Mouse (Mus musculus) midbrain, postnatal 0 days (tissue): ENCODE data around the gene Spata32. TPM values are rescaled to one million over a fixed set of nuclear protein-coding genes. Genes with fewer than 3 reads are reported as not detected.

Source experiments
- ATAC-seq: fragments of 200-750 bp; cut with Nextera tagmentation; 2 replicates; pipeline ENCODE4 v1.8.0; 2017; ENCODE audit warnings: moderate number of reproducible peaks, mild to moderate bottlenecking, moderate TSS enrichment, moderate library complexity; ENCODE audit not compliant: low FRiP score
- DNase-seq: peaks from one replicate; pipeline ENCODE4 v3.0.0-alpha.2; 2015; ENCODE audit warnings: low spot score
- H3K27ac ChIP-seq: fragments of 300-500 bp; sonication (generic); 2 replicates; pipeline ENCODE4 v1.5.1; 2014; ENCODE audit warnings: low read depth, mild to moderate bottlenecking, low read length, mixed read lengths
- H3K27me3 ChIP-seq: fragments of 300-500 bp; sonication (generic); 2 replicates; pipeline ENCODE4 v1.6.1; 2014; ENCODE audit warnings: low read length, control low read depth, mixed read lengths; ENCODE audit not compliant: insufficient read depth
- H3K36me3 ChIP-seq: fragments of 300-500 bp; sonication (generic); 2 replicates; pipeline ENCODE4 v1.6.1; 2014; ENCODE audit warnings: low read length, control low read depth, mixed read lengths; ENCODE audit not compliant: insufficient read depth
- H3K4me1 ChIP-seq: fragments of 300-500 bp; sonication (generic); 2 replicates; pipeline ENCODE4 v1.6.1; 2014; ENCODE audit warnings: mild to moderate bottlenecking, control low read depth, antibody characterized with exemption, low read length, mixed read lengths; ENCODE audit not compliant: insufficient read depth
- H3K4me2 ChIP-seq: fragments of 300-500 bp; sonication (generic); 2 replicates; pipeline ENCODE4 v1.6.1; 2014; ENCODE audit warnings: low read depth, mild to moderate bottlenecking, low read length, mixed read lengths; ENCODE audit not compliant: poor library complexity, severe bottlenecking
- H3K4me3 ChIP-seq: fragments of 300-500 bp; sonication (generic); 2 replicates; pipeline ENCODE4 v1.5.1; 2014; ENCODE audit warnings: low read depth, mild to moderate bottlenecking, low read length, moderate library complexity
- H3K9ac ChIP-seq: fragments of 300-500 bp; sonication (generic); replicated peaks from 2 replicates; pipeline ENCODE4 v1.6.1; 2014; ENCODE audit warnings: mild to moderate bottlenecking, low read length, moderate library complexity, mixed read lengths; ENCODE audit not compliant: poor library complexity, severe bottlenecking
- H3K9me3 ChIP-seq: fragments of 300-500 bp; sonication (generic); 2 replicates; pipeline ENCODE4 v1.6.1; 2016; ENCODE audit warnings: low read length, control low read depth
- CTCF ChIP-seq: IDR thresholded peaks from 2 replicates; pipeline ENCODE4 v1.5.1; 2016; ENCODE audit warnings: antibody characterized with exemption, mild to moderate bottlenecking
- WGBS: fragments of 180-500 bp; shearing (Covaris S2); extraction: QIAGEN DNeasy Blood & Tissue Kit; methylation state at CpG from one replicate; pipeline ENCODE4 v1.1.7; 2014; 5-methylcytosine and 5-hydroxymethylcytosine counted together
- polyA plus RNA-seq: library from polyadenylated mRNA; unstranded; fragments of >200 nt; fragmentation: Nextera tagmentation; extraction: Ambion mirVana; gene quantifications from 2 replicates; pipeline ENCODE4 v1.2.1, GENCODE M21; 2015
- total RNA-seq: library from RNA; depleted of rRNA; stranded (reverse); fragments of >200 nt; gene quantifications from 2 replicates; pipeline ENCODE4 v1.2.3, GENCODE M21; 2014

Gene Spata32
- total and polyA plus RNA-seq, 2 experiments from 2014 or later = 1.2 to 1.4 TPM

DNA sequence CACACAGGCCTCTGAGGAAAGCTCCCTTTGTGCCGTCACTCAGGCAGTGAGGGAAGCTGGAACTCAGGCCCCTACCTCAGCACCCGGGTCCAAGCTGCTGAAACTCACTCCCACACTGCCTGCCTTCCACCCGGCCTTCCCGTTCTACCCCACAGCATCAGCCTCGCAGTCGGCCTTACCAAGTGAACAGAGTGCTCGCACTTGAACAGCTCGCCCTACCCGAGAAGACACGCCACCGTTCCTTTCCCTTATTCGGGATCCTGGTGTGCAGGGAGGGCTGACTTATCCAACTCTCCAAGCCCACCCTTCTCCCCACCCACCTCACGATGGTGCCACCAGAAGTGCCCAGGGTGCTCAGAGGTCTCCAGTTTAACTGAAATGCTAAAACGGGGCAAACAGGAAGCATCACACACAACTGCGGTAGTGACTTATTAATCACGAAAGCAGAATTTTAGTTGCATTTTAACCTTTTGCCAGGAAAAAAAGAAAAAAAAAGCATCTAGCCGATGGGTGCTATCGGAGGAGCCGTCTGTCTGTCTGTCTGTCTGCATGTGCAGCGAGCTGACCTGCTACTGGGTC is 46.3 kb upstream of the Spata32 start:
- Histone ChIP-seq H3K36me3 (no peaks in the 10 kb centered on the region), H3K27me3 (no peaks in the 10 kb centered on the region), H3K9me3 (no peaks in the 10 kb centered on the region), H3K4me1 (peaks cover 21% of the 10 kb centered on the region; the same call in 1 of the 2 replicates), H3K4me3 (no peak overlapping the region), H3K4me2 (peak overlapping the region; percentile 24), H3K9ac (0 out of 2 replicates have a peak overlapping the region, but pooled peaks have one; percentile 5), H3K27ac (no peak overlapping the region)
- WGBS = 52% methylated on average over 20 of the region's 20 CpGs
- TF ChIP-seq CTCF = no peak
- DNase-seq (no peak), ATAC-seq (no peak)

DNA sequence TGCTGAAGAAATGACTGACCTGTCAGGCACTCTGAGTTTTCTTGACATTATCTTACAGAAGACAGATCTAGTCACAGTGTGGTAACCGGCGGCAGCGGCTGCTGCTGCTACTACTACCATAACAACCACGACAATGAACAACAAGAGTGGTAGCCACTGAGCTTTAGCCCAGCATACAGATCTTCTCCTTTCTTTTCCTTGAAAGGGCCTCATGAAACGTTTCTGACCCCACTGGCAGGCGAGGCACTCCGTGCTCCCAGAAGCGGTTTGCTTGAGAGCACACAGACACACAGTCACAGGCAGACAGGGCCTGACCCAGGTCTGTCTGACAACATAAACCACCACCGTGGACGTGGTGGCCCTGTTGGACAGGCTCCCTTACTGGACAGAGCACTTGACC is 45.3 kb upstream of the Spata32 start:
- H3K4me2 ChIP-seq = peak overlapping the region; percentile 18; the same call in 1 of the 2 replicates
- no peak for ATAC-seq
- no peaks in the 10 kb centered on the region for H3K27me3 ChIP-seq
- WGBS = 18% methylated on average over 10 of the region's 10 CpGs
- no peaks in the 10 kb centered on the region for H3K36me3 ChIP-seq
- DNase-seq = no peak
- no peaks in the 10 kb centered on the region for H3K9me3 ChIP-seq
- H3K27ac ChIP-seq = no peak overlapping the region
- TF ChIP-seq CTCF = no peak
- H3K4me1 ChIP-seq = peaks cover 20% of the 10 kb centered on the region; the same call in 1 of the 2 replicates
- 0 out of 2 replicates have a peak overlapping the region, but pooled peaks have one; percentile 1 for H3K9ac ChIP-seq
- no peak overlapping the region for H3K4me3 ChIP-seq

DNA sequence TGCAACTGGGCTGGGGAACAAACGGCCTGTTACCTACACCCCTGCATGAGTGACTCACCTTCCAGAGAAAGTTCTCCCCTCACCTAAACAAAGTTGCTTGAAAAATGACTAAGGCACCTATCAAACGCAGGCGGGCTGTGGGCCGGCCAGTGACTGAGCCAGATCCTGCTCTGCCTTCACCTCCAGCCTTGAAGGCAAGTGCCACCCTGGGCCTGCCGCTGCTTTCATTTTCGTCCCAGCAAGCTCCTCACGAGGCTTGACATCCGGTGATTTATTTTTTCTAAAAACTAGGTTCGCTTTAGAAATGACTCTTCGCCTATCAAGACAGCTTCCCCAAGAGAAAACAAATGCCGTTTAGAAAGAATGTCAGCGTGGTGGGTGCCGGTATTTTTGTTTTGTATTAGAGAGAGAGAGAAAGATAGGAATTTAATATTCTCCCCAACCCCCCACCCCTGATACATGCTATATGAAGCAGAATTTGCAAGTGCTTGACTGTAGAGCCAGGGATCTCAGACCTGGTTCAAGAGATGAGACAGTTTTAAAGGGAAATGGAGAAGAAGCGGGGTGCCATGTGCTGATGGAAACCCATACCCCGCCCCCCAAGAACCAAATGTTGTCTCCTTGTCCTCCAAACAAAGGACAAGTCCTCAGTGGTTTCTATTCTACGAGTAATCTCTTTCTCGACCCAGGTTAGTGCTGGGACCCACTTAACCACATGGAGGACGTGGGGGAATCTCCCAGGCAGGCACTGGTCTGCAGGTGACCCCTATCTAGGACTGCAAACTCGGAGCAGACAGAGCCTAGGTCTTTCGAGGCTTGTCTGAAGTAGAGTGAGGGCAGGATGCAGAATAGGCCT is 44.4 kb upstream of the Spata32 start:
- no peaks in the 10 kb centered on the region for H3K27me3 ChIP-seq
- no peak overlapping the region for H3K9ac ChIP-seq
- H3K9me3 ChIP-seq = no peaks in the 10 kb centered on the region
- no peak overlapping the region for H3K4me2 ChIP-seq
- no peak overlapping the region for H3K27ac ChIP-seq
- no peaks in the 10 kb centered on the region for H3K36me3 ChIP-seq
- H3K4me1 ChIP-seq = peaks cover 12% of the 10 kb centered on the region; the same call in 1 of the 2 replicates
- no peak for TF ChIP-seq CTCF
- 57% methylated on average over 20 of the region's 20 CpGs for WGBS
- no peak for DNase-seq
- no peak overlapping the region for H3K4me3 ChIP-seq
- no peak for ATAC-seq

DNA sequence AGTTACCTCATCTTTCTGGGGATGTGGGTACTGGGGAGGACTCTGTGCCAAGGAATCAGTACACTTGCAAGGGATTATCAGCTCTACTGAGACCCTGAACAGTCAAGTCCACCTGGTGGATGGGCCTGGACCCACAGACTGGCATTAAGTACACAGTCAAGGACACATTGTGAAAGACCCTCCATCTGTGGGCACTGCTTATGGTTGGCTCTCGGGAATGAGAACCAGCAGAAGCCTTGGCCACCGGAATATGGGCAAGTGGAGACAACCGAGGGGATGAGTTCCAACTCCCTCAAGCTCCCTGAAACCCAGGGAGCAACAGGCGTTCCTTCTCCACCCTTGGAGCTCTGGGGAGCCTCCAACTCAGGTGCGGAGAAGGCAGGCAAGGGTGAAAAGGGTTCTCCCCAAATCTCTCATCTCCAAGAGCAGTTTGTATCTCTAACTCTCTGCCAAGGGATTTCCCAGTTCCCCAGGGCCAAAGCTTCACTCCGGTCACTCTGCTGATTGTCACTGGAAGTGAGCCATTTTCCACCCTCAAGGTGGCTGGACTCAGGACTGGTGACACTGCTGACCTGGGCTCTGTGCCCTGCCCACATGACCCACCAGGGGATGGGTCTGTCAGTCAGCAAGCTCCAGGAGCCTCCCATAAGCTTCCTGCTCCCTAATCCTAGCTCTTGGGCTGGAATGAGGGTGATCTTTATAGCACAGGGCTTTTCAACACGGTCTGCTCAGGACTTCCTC is 43.6 kb upstream of the Spata32 start:
- no peak for DNase-seq
- H3K27ac ChIP-seq = no peak overlapping the region
- no peak overlapping the region for H3K4me3 ChIP-seq
- H3K9ac ChIP-seq = no peak overlapping the region
- no peaks in the 10 kb centered on the region for H3K27me3 ChIP-seq
- H3K9me3 ChIP-seq = no peaks in the 10 kb centered on the region
- H3K4me1 ChIP-seq = peaks cover 12% of the 10 kb centered on the region; the same call in 1 of the 2 replicates
- TF ChIP-seq CTCF = 0 out of 2 replicates have a peak, but pooled peaks have one; percentile 1
- ATAC-seq = no peak
- H3K4me2 ChIP-seq = no peak overlapping the region
- 86% methylated on average over 7 of the region's 7 CpGs for WGBS
- no peaks in the 10 kb centered on the region for H3K36me3 ChIP-seq

DNA sequence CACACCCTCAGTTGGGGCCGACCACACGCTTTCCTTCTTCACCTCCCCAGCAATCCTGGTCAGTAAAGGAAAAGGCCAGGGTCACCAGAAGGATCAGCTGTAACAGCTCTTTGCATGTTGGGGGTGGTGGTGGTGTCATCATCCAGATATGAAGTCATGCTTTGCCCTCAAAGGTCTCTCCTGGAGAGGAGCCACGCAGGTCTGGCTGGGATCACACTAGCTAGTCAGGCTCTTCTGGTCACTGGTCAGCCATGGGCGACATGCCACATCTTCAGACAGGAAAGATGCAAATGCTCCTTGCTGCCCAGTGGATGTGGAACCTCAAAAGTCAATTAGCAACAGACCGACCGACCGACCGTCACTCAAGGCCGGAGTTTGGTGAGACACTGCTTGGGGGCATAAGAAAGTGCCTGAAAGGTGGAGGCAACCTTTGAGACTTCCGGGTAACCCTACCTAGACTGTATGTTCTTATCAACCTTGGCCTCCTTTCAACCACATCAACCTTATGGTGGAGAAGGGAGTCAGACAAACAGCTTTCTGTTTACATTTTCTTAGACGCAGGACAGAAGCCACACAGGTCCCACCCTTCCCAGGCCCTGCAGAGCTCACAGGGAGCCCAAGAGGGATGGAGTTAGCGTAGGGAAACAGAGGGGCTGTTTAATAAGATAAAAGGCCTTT is 42.4 kb upstream of the Spata32 start:
- ATAC-seq = no peak
- H3K27me3 ChIP-seq = no peaks in the 10 kb centered on the region
- no peak overlapping the region for H3K4me3 ChIP-seq
- TF ChIP-seq CTCF = no peak
- peaks cover 8% of the 10 kb centered on the region; the same call in 1 of the 2 replicates for H3K4me1 ChIP-seq
- no peak overlapping the region for H3K27ac ChIP-seq
- H3K9ac ChIP-seq = no peak overlapping the region
- H3K36me3 ChIP-seq = no peaks in the 10 kb centered on the region
- H3K4me2 ChIP-seq = no peak overlapping the region
- no peak for DNase-seq
- 91% methylated on average over 12 of the region's 12 CpGs for WGBS
- H3K9me3 ChIP-seq = no peaks in the 10 kb centered on the region
